9 mouse cellular contexts compared by ENCODE assay signal in the genomic region with DNA sequence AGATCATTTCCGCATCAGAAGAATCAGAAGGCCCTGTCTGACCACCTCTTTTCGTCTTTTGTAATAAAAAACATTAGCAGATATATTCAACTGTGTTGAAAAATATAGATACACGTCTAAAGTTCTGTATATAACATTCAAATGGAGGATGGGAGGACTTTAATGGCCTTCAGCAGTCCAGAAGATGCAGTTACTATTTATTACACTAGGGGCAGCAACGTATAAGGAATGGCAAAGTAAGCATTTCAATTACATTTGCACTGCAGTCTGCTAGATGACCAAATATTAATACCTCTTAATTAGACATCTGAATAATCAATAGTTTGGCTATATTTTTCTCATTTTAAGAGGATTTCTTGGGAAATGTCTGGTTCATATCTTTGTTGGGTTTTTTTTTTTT. TPM values are rescaled to one million over a fixed set of nuclear protein-coding genes. Genes with fewer than 3 reads are reported as not detected.
DNase-seq lines count a peak whose midpoint lies in the region; ATAC-seq and TF ChIP-seq lines count a peak whose summit lies in the region.
"Had no signal": no experiment of that assay in that cellular context is flagged by ENCODE, and none has a peak within 500 bp of the region (broad histone marks: within the 10 kb centered on the region; RNA-seq: fewer than 3 reads in every experiment).

No protein-coding gene starts in this region.

- no peak overlapping the region for H3K9ac ChIP-seq in embryonic facial prominence, embryonic 11.5 days (replicated peaks; ENCODE audit: low read length)
- H3K9ac ChIP-seq in limb, embryonic 14.5 days (ENCODE audit: low read depth, low read length, severe bottlenecking): no peak overlapping the region
- H3K9ac ChIP-seq in liver, adult 2 months (ENCODE audit: low read depth, low read length): no peak overlapping the region
- H3K9ac ChIP-seq: heart, embryonic 13.5 days had no signal

- no peaks in the 10 kb centered on the region for H3K4me1 ChIP-seq in embryonic facial prominence, embryonic 11.5 days (ENCODE audit: control insufficient read depth, insufficient read depth, low read length)
- H3K4me1 ChIP-seq in embryonic facial prominence, embryonic 10.5 days: no peaks in the 10 kb centered on the region
- H3K4me1 ChIP-seq in limb, embryonic 14.5 days (ENCODE audit: control insufficient read depth, insufficient read depth, low read length): no peaks in the 10 kb centered on the region
- no peaks in the 10 kb centered on the region for H3K4me1 ChIP-seq in limb, embryonic 10.5 days
- peaks cover 2% of the 10 kb centered on the region; the same call in 1 of the 2 replicates for H3K4me1 ChIP-seq in liver, adult 2 months (ENCODE audit: control insufficient read depth, insufficient read depth, low read length)
- H3K4me1 ChIP-seq: heart, embryonic 13.5 days had no signal

- WGBS in embryonic facial prominence, embryonic 11.5 days: 56% methylated on average over 4 of the region's 4 CpGs
- 55% methylated on average over 4 of the region's 4 CpGs for WGBS in embryonic facial prominence, embryonic 10.5 days
- 47% methylated on average over 4 of the region's 4 CpGs for WGBS in limb, embryonic 14.5 days
- WGBS in limb, embryonic 10.5 days: 53% methylated on average over 4 of the region's 4 CpGs
- 47% methylated on average over 4 of the region's 4 CpGs for whole genome bisulfite sequencing in liver, adult 2 months

- ATAC-seq in embryonic facial prominence, embryonic 11.5 days (replicated peaks; ENCODE audit: insufficient number of reproducible peaks, low FRiP score, low TSS enrichment, low read depth): no peak
- no peak for ATAC-seq in limb, embryonic 14.5 days (ENCODE audit: low FRiP score, low read depth)
- no peak for ATAC-seq in monocyte, adult 5-6 weeks (replicated peaks; ENCODE audit: insufficient number of reproducible peaks, low FRiP score, low TSS enrichment, poor library complexity, severe bottlenecking)

- no peak for TF ChIP-seq POLR2A in limb, embryonic 14.5 days (IDR thresholded peaks at IDR 0.05; ENCODE audit: borderline replicate concordance, extremely low read depth, insufficient read depth, insufficient read length)
- no peak for TF ChIP-seq POLR2A in liver, adult 2 months (IDR thresholded peaks at IDR 0.05; ENCODE audit: extremely low read depth, insufficient read depth, low read length)

- H3K27me3 ChIP-seq in embryonic facial prominence, embryonic 11.5 days (ENCODE audit: control insufficient read depth, insufficient read depth, low read length): no peaks in the 10 kb centered on the region
- no peaks in the 10 kb centered on the region for H3K27me3 ChIP-seq in embryonic facial prominence, embryonic 10.5 days (replicated peaks; ENCODE audit: low read depth, poor library complexity, severe bottlenecking)
- no peaks in the 10 kb centered on the region for H3K27me3 ChIP-seq in limb, embryonic 14.5 days (ENCODE audit: control insufficient read depth, insufficient read depth, low read length)
- H3K27me3 ChIP-seq in limb, embryonic 10.5 days (ENCODE audit: low read depth, poor library complexity, severe bottlenecking): peaks cover 6% of the 10 kb centered on the region
- H3K27me3 ChIP-seq in liver, adult 2 months (ENCODE audit: control insufficient read depth, insufficient read depth, low read length): no peaks in the 10 kb centered on the region
- H3K27me3 ChIP-seq: heart, embryonic 13.5 days had no signal

- H3K27ac ChIP-seq in embryonic facial prominence, embryonic 11.5 days (replicated peaks; ENCODE audit: low read depth, low read length): no peak overlapping the region
- no peak overlapping the region for H3K27ac ChIP-seq in embryonic facial prominence, embryonic 10.5 days (replicated peaks)
- no peak overlapping the region for H3K27ac ChIP-seq in limb, embryonic 14.5 days (replicated peaks; ENCODE audit: low read depth, low read length)
- no peak overlapping the region for H3K27ac ChIP-seq in limb, embryonic 10.5 days
- H3K27ac ChIP-seq in liver, adult 2 months (replicated peaks; ENCODE audit: insufficient read depth, low read depth, low read length): no peak overlapping the region

- H3K79me2 ChIP-seq in liver, adult 2 months (ENCODE audit: control insufficient read depth, insufficient read depth, low read length): no peaks in the 10 kb centered on the region

- no peak overlapping the region for H3K4me2 ChIP-seq in embryonic facial prominence, embryonic 11.5 days (ENCODE audit: low read depth, low read length)
- no peak overlapping the region for H3K4me2 ChIP-seq in limb, embryonic 14.5 days (replicated peaks; ENCODE audit: low read depth, low read length, severe bottlenecking)
- H3K4me2 ChIP-seq: heart, embryonic 13.5 days had no signal

- no peaks in the 10 kb centered on the region for H3K9me3 ChIP-seq in embryonic facial prominence, embryonic 11.5 days (replicated peaks; ENCODE audit: control insufficient read depth, low read length)
- H3K9me3 ChIP-seq in embryonic facial prominence, embryonic 10.5 days: no peaks in the 10 kb centered on the region
- H3K9me3 ChIP-seq in limb, embryonic 14.5 days (ENCODE audit: control insufficient read depth, low read length): no peaks in the 10 kb centered on the region
- H3K9me3 ChIP-seq in limb, embryonic 10.5 days (replicated peaks): no peaks in the 10 kb centered on the region
- H3K9me3 ChIP-seq: heart, embryonic 13.5 days had no signal

- DNase-seq in embryonic facial prominence, embryonic 11.5 days (ENCODE audit: low spot score): peak; percentile 62
- DNase-seq in embryonic facial prominence, embryonic 10.5 days (ENCODE audit: low spot score): no peak
- DNase-seq in limb, embryonic 14.5 days (ENCODE audit: low spot score): peak; percentile 58
- DNase-seq in limb, embryonic 10.5 days (ENCODE audit: low spot score): no peak
- peak; percentile 72 for DNase-seq in c-Kit-positive CD71-positive TER-119-positive erythroid progenitor cells, embryonic 14.5 days (ENCODE audit: low spot score)
- DNase-seq in liver, adult 2 months (ENCODE audit: extremely low read depth, low read depth, low spot score): peak; percentile 53
- DNase-seq in retina, postnatal 7 days (ENCODE audit: low read depth, low spot score): peak; percentile 37

- no peaks in the 10 kb centered on the region for H3K36me3 ChIP-seq in embryonic facial prominence, embryonic 11.5 days (replicated peaks; ENCODE audit: control insufficient read depth, insufficient read depth, low read depth, low read length)
- peaks cover 3% of the 10 kb centered on the region; the same call in 1 of the 2 replicates for H3K36me3 ChIP-seq in embryonic facial prominence, embryonic 10.5 days (replicated peaks)
- H3K36me3 ChIP-seq in limb, embryonic 14.5 days (ENCODE audit: control insufficient read depth, insufficient read depth, low read length): no peaks in the 10 kb centered on the region
- H3K36me3 ChIP-seq in limb, embryonic 10.5 days: peaks cover 13% of the 10 kb centered on the region
- no peaks in the 10 kb centered on the region for H3K36me3 ChIP-seq in liver, adult 2 months (ENCODE audit: control insufficient read depth, insufficient read depth, low read length)

- H3K4me3 ChIP-seq in embryonic facial prominence, embryonic 11.5 days (ENCODE audit: low read depth, low read length): no peak overlapping the region
- H3K4me3 ChIP-seq in embryonic facial prominence, embryonic 10.5 days: no peak overlapping the region
- no peak overlapping the region for H3K4me3 ChIP-seq in limb, embryonic 14.5 days (replicated peaks; ENCODE audit: low read length)
- no peak overlapping the region for H3K4me3 ChIP-seq in limb, embryonic 10.5 days
- no peak overlapping the region for H3K4me3 ChIP-seq in liver, adult 2 months (ENCODE audit: insufficient read depth, low read depth, low read length)
- H3K4me3 ChIP-seq: heart, embryonic 13.5 days had no signal

- peak; percentile 44; the same call in 1 of the 2 replicates for TF ChIP-seq CTCF in liver, adult 2 months (IDR thresholded peaks at IDR 0.05; ENCODE audit: low read depth, low read length)

RNA-seq across cellular contexts. Expression of gene Alas2, which starts 36.5 kb away (rescaled TPM):
- polyA plus RNA-seq in embryonic facial prominence, embryonic 11.5 days (2014; fragmentation: Nextera tagmentation; extraction: Ambion mirVana): 39.2 and 44.4 TPM in 2 replicates
- 45.9 and 51.6 TPM in 2 replicates for polyA plus RNA-seq in embryonic facial prominence, embryonic 10.5 days (2016; fragmentation: Nextera tagmentation; extraction: Ambion mirVana)
- polyA plus RNA-seq in limb, embryonic 14.5 days (2012; rRNA removed): 24.3 and 28.4 TPM in 2 replicates
- 42.4 and 63.0 TPM in 2 replicates for polyA plus RNA-seq in limb, embryonic 14.5 days (2014; fragmentation: Nextera tagmentation; extraction: Ambion mirVana)
- 44.8 and 58.6 TPM in 2 replicates for polyA plus RNA-seq in limb, embryonic 10.5 days (2016; fragmentation: Nextera tagmentation; extraction: Ambion mirVana)
- 15.8 and 28.4 TPM in 2 replicates for total RNA-seq in liver, adult 2 months (2014; rRNA removed)
- 41.1 and 48.4 TPM in 2 replicates for polyA plus RNA-seq in liver, adult 2 months (2012; rRNA removed)
- 19.3 to 201 TPM (median 183 TPM) in 3 replicates for total RNA-seq in monocyte, adult 5-6 weeks (2017)

RNA-seq across cellular contexts. Expression of gene Tmem29, which starts 51.7 kb away (rescaled TPM):
- polyA plus RNA-seq in embryonic facial prominence, embryonic 11.5 days (2014; fragmentation: Nextera tagmentation; extraction: Ambion mirVana): 43.1 and 48.5 TPM in 2 replicates
- 44.1 and 46.3 TPM in 2 replicates for polyA plus RNA-seq in embryonic facial prominence, embryonic 10.5 days (2016; fragmentation: Nextera tagmentation; extraction: Ambion mirVana)
- 29.3 and 36.2 TPM in 2 replicates for polyA plus RNA-seq in limb, embryonic 14.5 days (2012; rRNA removed)
- polyA plus RNA-seq in limb, embryonic 14.5 days (2014; fragmentation: Nextera tagmentation; extraction: Ambion mirVana): 35.4 and 47.6 TPM in 2 replicates
- 41.4 and 45.7 TPM in 2 replicates for polyA plus RNA-seq in limb, embryonic 10.5 days (2016; fragmentation: Nextera tagmentation; extraction: Ambion mirVana)
- 13.0 and 18.5 TPM in 2 replicates for total RNA-seq in liver, adult 2 months (2014; rRNA removed)
- 3.0 and 3.4 TPM in 2 replicates for polyA plus RNA-seq in liver, adult 2 months (2012; rRNA removed)
- total RNA-seq in monocyte, adult 5-6 weeks (2017): 7.5 to 13.7 TPM (median 10.1 TPM) in 3 replicates

Comparison
In these comparisons a context has a peak if more than half of its experiments do, and no peak if none do; other contexts are left out.
1. DNase-seq: peak in embryonic facial prominence, embryonic 11.5 days (single experiment), limb, embryonic 14.5 days (single experiment), c-Kit-positive CD71-positive TER-119-positive erythroid progenitor cells, embryonic 14.5 days (single experiment), liver, adult 2 months (single experiment) and retina, postnatal 7 days (single experiment); none in embryonic facial prominence, embryonic 10.5 days (single experiment) and limb, embryonic 10.5 days (single experiment).